Mouse (Mus musculus) heart, adult 10 weeks (tissue): Measurements from ENCODE around the gene Fam222a. TPM values are rescaled to one million over a fixed set of nuclear protein-coding genes. Genes with fewer than 3 reads are reported as not detected.

Experiments used
- polyA plus RNA-seq: library from polyadenylated mRNA; stranded (reverse); fragments of 350-450 nt; fragmentation: Illumina TruSeq; extraction: RNeasy Lipid Tissue Mini Kit (QIAGEN cat#74804); gene quantifications from one replicate; pipeline ENCODE4 v1.2.3, GENCODE M21; 2014; ENCODE audit warnings: low read depth, low replicate concordance

Gene Fam222a
- polyA plus RNA-seq, result 2.4 TPM

DNA sequence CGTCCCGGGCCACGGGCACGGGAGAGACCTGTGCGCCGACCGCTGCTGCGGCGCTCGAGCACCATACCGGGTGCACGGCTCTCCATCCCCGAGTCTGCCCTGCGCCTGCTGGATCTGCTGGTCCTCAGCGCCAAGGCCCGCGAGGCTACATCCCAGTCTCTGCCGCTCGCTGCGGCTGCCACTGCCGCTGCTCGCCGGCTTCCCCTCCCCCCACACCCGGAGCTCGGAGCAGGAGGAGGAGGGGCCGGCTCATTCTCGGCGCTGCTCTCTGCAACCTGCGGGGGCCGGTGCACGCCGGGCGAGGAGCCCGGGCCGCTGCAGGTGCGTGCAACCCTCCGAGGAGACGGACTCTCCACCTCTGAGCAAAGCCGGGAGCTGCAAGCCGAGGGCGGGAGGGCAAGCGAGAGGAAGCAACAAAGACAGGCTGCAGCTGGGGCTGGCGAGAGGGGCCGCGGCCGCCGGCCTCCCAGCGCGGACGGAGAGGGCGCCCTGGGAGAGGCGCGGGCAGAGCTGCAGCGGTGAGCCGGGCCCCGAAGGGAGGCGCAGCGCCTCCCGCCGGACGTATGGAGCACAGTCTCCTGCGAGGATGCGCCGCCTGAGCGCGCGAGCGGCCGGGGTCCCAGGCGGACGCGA, at the start of gene Fam222a:
TSS of gene Fam222a (plus strand) at position 452 of the 633 bp plus-strand sequence.

GRCm38 (mm10) chr5:114658255-114658654, 90.4 kb downstream of the Fam222a start, which contains the start of gene Trpv4:
TSS of gene Trpv4 (minus strand) at chr5:114658421.

Other genes starting within 250 kb of the Fam222a start
- 47.1 TPM for gene Kctd10, start 187.5 kb upstream of the Fam222a start, polyA plus RNA-seq
- 68.8 TPM for gene Ube3b, start 187.4 kb upstream of the Fam222a start, polyA plus RNA-seq
- gene Mmab, start 124.0 kb upstream of the Fam222a start, polyA plus RNA-seq, result 33.6 TPM
- gene Mvk, start 123.7 kb upstream of the Fam222a start, polyA plus RNA-seq, result 10.8 TPM
- 3.9 TPM for gene Trpv4, start 90.4 kb downstream of the Fam222a start, polyA plus RNA-seq
- gene Gltp, start 123.0 kb downstream of the Fam222a start, polyA plus RNA-seq, result 29.4 TPM
- 7.2 TPM for gene Tchp, start 139.7 kb downstream of the Fam222a start, polyA plus RNA-seq
- 26.1 TPM for gene Ankrd13a, start 206.7 kb downstream of the Fam222a start, polyA plus RNA-seq
- gene Git2, start 207.5 kb downstream of the Fam222a start, polyA plus RNA-seq, result 25.9 TPM